Mouse (Mus musculus) C2C12 (cell line): Measurements from ENCODE around the gene Tnip1.

Experiments
- CTCF ChIP-seq: IDR thresholded peaks from one replicate; pipeline ENCODE4 v1.5.1; 2011; ENCODE audit not compliant: control insufficient read depth, insufficient read depth, insufficient read length
- MAX ChIP-seq: IDR thresholded peaks from one replicate; pipeline ENCODE4 v1.6.1; 2011; ENCODE audit warnings: mild to moderate bottlenecking, control low read depth

DNA sequence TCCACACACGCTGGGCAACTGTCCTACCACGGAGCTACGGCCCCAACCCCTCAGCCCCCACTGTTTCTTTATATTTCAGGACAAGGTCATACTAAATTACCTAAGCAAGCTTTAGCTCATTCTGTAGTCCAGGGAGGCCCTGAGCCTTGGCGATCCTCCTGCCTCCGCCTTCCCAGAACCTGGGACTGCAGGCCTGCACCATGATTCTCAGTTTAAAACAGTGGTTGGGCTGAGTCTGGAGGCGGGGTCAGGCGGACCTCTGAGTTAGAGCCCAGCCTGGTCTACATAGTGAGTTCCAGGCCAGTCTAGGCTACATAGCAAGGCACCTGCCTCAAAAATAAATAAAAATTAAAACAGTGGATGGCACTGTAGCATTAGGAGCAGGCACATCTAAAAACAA, 40.9 kb downstream of the Tnip1 start:
- TF ChIP-seq MAX: no peak
- TF ChIP-seq CTCF: no peak
